Mouse (Mus musculus) spleen, adult 2 months (tissue): ENCODE measurements around the gene Syt14.

ENCODE experiments used
- CTCF ChIP-seq: fragments of 200-500 bp; IDR thresholded peaks from 2 replicates; pipeline ENCODE4 v1.5.1; 2011; ENCODE audit warnings: mild to moderate bottlenecking, inconsistent platforms; ENCODE audit not compliant: insufficient read depth, insufficient read length, insufficient replicate concordance; ENCODE audit errors: extremely low read depth
- POLR2A ChIP-seq: fragments of 200-500 bp; IDR thresholded peaks from 2 replicates; pipeline ENCODE4 v1.6.1; 2011; ENCODE audit warnings: low read depth, low read length, inconsistent platforms

- no peak for TF ChIP-seq POLR2A
- TF ChIP-seq CTCF = no peak
Observed at GRCm38 (mm10) chr1:192890716-192891115, 144.9 kb downstream of the Syt14 start.
